Mouse (Mus musculus) MEL (cell line): Measurements from ENCODE around the gene Olfr718-ps1. TPM values are rescaled to one million over a fixed set of nuclear protein-coding genes. Genes with fewer than 3 reads are reported as not detected.

Source experiments
- DNase-seq: peaks from one replicate; pipeline ENCODE4 v3.0.0; 2011; ENCODE audit warnings: low read depth, low spot score
- H3K27ac ChIP-seq: 2 replicates; pipeline ENCODE4 v1.5.1; 2012; ENCODE audit warnings: low read depth, mild to moderate bottlenecking, control low read depth, low read length, moderate library complexity; ENCODE audit not compliant: control insufficient read depth
- H3K27me3 ChIP-seq, 2 experiments: fragments of 150-350 bp in 1 of 2; sonication (generic) in 1 of 2; 2 replicates each; pipeline ENCODE4 v1.6.1; 2012; ENCODE audit warnings: low read length in 2 of 2, mild to moderate bottlenecking in 2 of 2, improper control_type of control experiment in 1 of 2, moderate library complexity in 1 of 2; ENCODE audit not compliant: insufficient read depth in 2 of 2, control insufficient read depth in 1 of 2
- H3K36me3 ChIP-seq, 2 experiments: 2 replicates each; pipeline ENCODE4 v1.6.1; 2012 to 2014; ENCODE audit warnings: low read length in 2 of 2, improper control_type of control experiment in 1 of 2, inconsistent platforms in 1 of 2, mild to moderate bottlenecking in 1 of 2; ENCODE audit not compliant: insufficient read depth in 2 of 2, control insufficient read depth in 1 of 2
- H3K4me1 ChIP-seq, 2 experiments: fragments of 150-350 bp in 1 of 2; sonication (generic) in 1 of 2; 2 replicates each; pipeline ENCODE4 v1.6.1; 2012; ENCODE audit warnings: low read length in 2 of 2, improper control_type of control experiment in 1 of 2, mild to moderate bottlenecking in 1 of 2; ENCODE audit not compliant: insufficient read depth in 2 of 2, control insufficient read depth in 1 of 2
- H3K4me3 ChIP-seq, 2 experiments: fragments of 150-350 bp in 1 of 2; sonication (generic) in 1 of 2; 2 replicates each; pipeline ENCODE4 v1.5.1; 2012; ENCODE audit warnings: low read depth in 2 of 2, low read length in 2 of 2, mild to moderate bottlenecking in 2 of 2, moderate library complexity in 2 of 2, control low read depth in 1 of 2, improper control_type of control experiment in 1 of 2; ENCODE audit not compliant: control insufficient read depth in 1 of 2, insufficient read depth in 1 of 2
- H3K79me2 ChIP-seq: 2 replicates; pipeline ENCODE4 v1.6.1; 2012; ENCODE audit warnings: mild to moderate bottlenecking, low read length, moderate library complexity; ENCODE audit not compliant: control insufficient read depth, poor library complexity, insufficient read depth
- H3K9ac ChIP-seq: 2 replicates; pipeline ENCODE4 v1.6.1; 2012; ENCODE audit warnings: low read depth, mild to moderate bottlenecking, control low read depth, low read length, moderate library complexity; ENCODE audit not compliant: control insufficient read depth, poor library complexity, severe bottlenecking
- H3K9me3 ChIP-seq: fragments of 150-350 bp; sonication (generic); replicated peaks from 2 replicates; pipeline ENCODE4 v1.6.1; 2012; ENCODE audit warnings: mild to moderate bottlenecking, low read length, improper control_type of control experiment, moderate library complexity; ENCODE audit not compliant: insufficient read depth
- CTCF ChIP-seq, 3 experiments: IDR thresholded peaks in 2 of 3; conservative IDR thresholded peaks in 1 of 3; 2 replicates each; pipeline ENCODE4 v1.5.1; 2011 to 2012; ENCODE audit warnings: low read length in 3 of 3, low read depth in 2 of 3, mild to moderate bottlenecking in 2 of 3, improper control_type of control experiment in 1 of 3, inconsistent platforms in 1 of 3, mixed read lengths in 1 of 3, moderate library complexity in 1 of 3; ENCODE audit not compliant: control insufficient read depth in 1 of 3, insufficient read depth in 1 of 3, poor library complexity in 1 of 3, severe bottlenecking in 1 of 3
- ELF1 ChIP-seq: IDR thresholded peaks from 2 replicates; pipeline ENCODE4 v1.6.1; 2014; ENCODE audit warnings: low read depth, mild to moderate bottlenecking, inconsistent platforms, low read length, improper control_type of control experiment, moderate library complexity
- EP300 ChIP-seq, 2 experiments: IDR thresholded peaks; 2 replicates each; pipeline ENCODE4 v1.6.1; 2011; ENCODE audit warnings: improper control_type of control experiment in 2 of 2, low read length in 2 of 2, low read depth in 1 of 2, mild to moderate bottlenecking in 1 of 2
- ETS1 ChIP-seq: IDR thresholded peaks from 2 replicates; pipeline ENCODE4 v1.6.1; 2012; ENCODE audit warnings: low read depth, mild to moderate bottlenecking, inconsistent platforms, low read length, improper control_type of control experiment, moderate library complexity
- GABPA ChIP-seq: IDR thresholded peaks from 2 replicates; pipeline ENCODE4 v1.6.1; 2012; ENCODE audit warnings: low read depth, mild to moderate bottlenecking, inconsistent platforms, low read length, improper control_type of control experiment, moderate library complexity
- GATA1 ChIP-seq: IDR thresholded peaks from 2 replicates; pipeline ENCODE4 v1.6.1; 2011; ENCODE audit warnings: low read depth, low read length, improper control_type of control experiment
- HCFC1 ChIP-seq: IDR thresholded peaks from 2 replicates; pipeline ENCODE4 v1.6.1; 2012; ENCODE audit warnings: low read depth, mild to moderate bottlenecking, inconsistent platforms, low read length, improper control_type of control experiment, moderate library complexity
- JUND ChIP-seq: IDR thresholded peaks from 2 replicates; pipeline ENCODE4 v1.6.1; 2011; ENCODE audit warnings: low read depth, mild to moderate bottlenecking, improper control_type of control experiment, low read length
- MAZ ChIP-seq: IDR thresholded peaks from 2 replicates; pipeline ENCODE4 v1.6.1; 2012; ENCODE audit warnings: low read depth, mild to moderate bottlenecking, inconsistent platforms, low read length, improper control_type of control experiment
- MYB ChIP-seq: IDR thresholded peaks from 2 replicates; pipeline ENCODE4 v1.6.1; 2011; ENCODE audit warnings: mild to moderate bottlenecking, low read depth, low read length, improper control_type of control experiment
- MYC ChIP-seq: IDR thresholded peaks from 2 replicates; pipeline ENCODE4 v1.6.1; 2011; ENCODE audit warnings: low read depth, mild to moderate bottlenecking, low read length, improper control_type of control experiment, moderate library complexity
- NELFE ChIP-seq: IDR thresholded peaks from 2 replicates; pipeline ENCODE4 v1.6.1; 2011; ENCODE audit warnings: low read depth, low read length, improper control_type of control experiment
- NRF1 ChIP-seq: IDR thresholded peaks from 2 replicates; pipeline ENCODE4 v1.6.1; 2014; ENCODE audit warnings: low read depth, mild to moderate bottlenecking, inconsistent platforms, low read length, improper control_type of control experiment, moderate library complexity; ENCODE audit not compliant: poor library complexity, insufficient read depth, severe bottlenecking
- POLR2A ChIP-seq, 2 experiments: IDR thresholded peaks; 2 replicates each; pipeline ENCODE4 v1.6.1; 2011 to 2012; ENCODE audit warnings: low read length in 2 of 2, mild to moderate bottlenecking in 2 of 2, control low read depth in 1 of 2, improper control_type of control experiment in 1 of 2, low read depth in 1 of 2, moderate library complexity in 1 of 2; ENCODE audit not compliant: control insufficient read depth in 1 of 2, insufficient read depth in 1 of 2, poor library complexity in 1 of 2
- POLR2AphosphoS2 ChIP-seq: IDR thresholded peaks from 2 replicates; pipeline ENCODE4 v1.6.1; 2011; ENCODE audit warnings: low read length, improper control_type of control experiment
- RAD21 ChIP-seq: IDR thresholded peaks from 2 replicates; pipeline ENCODE4 v1.6.1; 2011; ENCODE audit warnings: mild to moderate bottlenecking, low read depth, low read length, improper control_type of control experiment
- TBP ChIP-seq: IDR thresholded peaks from 2 replicates; pipeline ENCODE4 v1.8.0; 2011; ENCODE audit warnings: low read depth, low read length, improper control_type of control experiment
- TCF12 ChIP-seq: IDR thresholded peaks from 2 replicates; pipeline ENCODE4 v1.6.1; 2014; ENCODE audit warnings: low read depth, mild to moderate bottlenecking, inconsistent platforms, low read length, improper control_type of control experiment, moderate library complexity
- UBTF ChIP-seq: IDR thresholded peaks from 2 replicates; pipeline ENCODE4 v1.6.1; 2012; ENCODE audit warnings: low read depth, mild to moderate bottlenecking, inconsistent platforms, low read length, improper control_type of control experiment, moderate library complexity, borderline replicate concordance; ENCODE audit not compliant: insufficient read depth
- USF2 ChIP-seq, 2 experiments: IDR thresholded peaks; 2 replicates each; pipeline ENCODE4 v1.6.1; 2011 to 2012; ENCODE audit warnings: improper control_type of control experiment in 2 of 2, low read length in 2 of 2, borderline replicate concordance in 1 of 2, inconsistent platforms in 1 of 2, low read depth in 1 of 2, mild to moderate bottlenecking in 1 of 2; ENCODE audit not compliant: insufficient read depth in 1 of 2
- ZC3H11A ChIP-seq: IDR thresholded peaks from 2 replicates; pipeline ENCODE4 v1.6.1; 2012; ENCODE audit warnings: low read depth, mild to moderate bottlenecking, inconsistent platforms, low read length, improper control_type of control experiment
- ZKSCAN1 ChIP-seq: IDR thresholded peaks from 2 replicates; pipeline ENCODE4 v1.6.1; 2012; ENCODE audit warnings: low read depth, mild to moderate bottlenecking, inconsistent platforms, low read length, improper control_type of control experiment, moderate library complexity
- ZMIZ1 ChIP-seq: IDR thresholded peaks from 2 replicates; pipeline ENCODE4 v1.6.1; 2012; ENCODE audit warnings: low read depth, mild to moderate bottlenecking, inconsistent platforms, low read length, improper control_type of control experiment, moderate library complexity
- ZNF384 ChIP-seq: IDR thresholded peaks from 2 replicates; pipeline ENCODE4 v1.6.1; 2012; ENCODE audit warnings: low read depth, mild to moderate bottlenecking, inconsistent platforms, low read length, improper control_type of control experiment
- polyA plus RNA-seq, 2 experiments: library from polyadenylated mRNA; stranded (reverse) in 1 of 2; unstranded in 1 of 2; fragments of >175 nt in 1 of 2; fragments of >200 nt in 1 of 2; gene quantifications; 2 replicates each; pipeline versions ENCODE4 v1.2.1 to v1.2.4; 2012; ENCODE audit warnings: low replicate concordance in 2 of 2, low read depth in 1 of 2; ENCODE audit not compliant: insufficient read length in 2 of 2, insufficient read depth in 1 of 2, missing spikeins in 1 of 2
- total RNA-seq: library from RNA; depleted of rRNA; stranded (reverse); fragments of 300-350 nt; gene quantifications from 2 replicates; pipeline ENCODE4 v1.2.3, GENCODE M21; 2012

The Olfr718-ps1 gene
- total and polyA plus RNA-seq, 3 experiments = 0.01 TPM; not detected in 2

DNA sequence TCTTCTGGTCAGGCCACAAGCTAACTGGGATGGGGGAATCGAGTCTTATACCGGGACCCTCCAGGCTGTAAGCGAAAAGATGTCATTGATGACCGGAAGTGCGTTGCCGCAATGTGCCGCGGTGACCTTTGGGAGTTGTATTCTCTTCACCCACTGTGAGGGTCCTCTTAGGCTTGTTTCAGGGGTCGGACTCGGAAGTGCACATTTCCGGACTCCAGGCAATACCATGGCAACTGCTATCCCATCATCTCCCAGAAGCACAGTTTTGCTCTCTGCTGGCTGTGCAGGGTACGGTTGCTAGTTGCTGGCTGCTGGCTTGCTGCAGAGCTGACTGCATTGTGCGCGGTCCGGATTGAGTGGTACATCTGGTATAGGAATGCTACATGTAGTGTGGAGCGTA is 18.3 kb downstream of the Olfr718-ps1 start:
- no peak for DNase-seq
- H3K9ac ChIP-seq = no peak overlapping the region
- no peak overlapping the region for H3K27ac ChIP-seq
- H3K4me1 ChIP-seq = peaks cover 2 to 8% of the 10 kb centered on the region in 2 experiments; a peak in 2 of 4 replicates
- H3K79me2 ChIP-seq = no peaks in the 10 kb centered on the region
- no peaks in the 10 kb centered on the region for H3K9me3 ChIP-seq
- TF ChIP-seq UBTF = no peak
- TF ChIP-seq USF2 (IDR thresholded peaks at IDR 0.05; ENCODE audit: borderline replicate concordance in 1 of 2, insufficient read depth in 1 of 2, low read depth in 1 of 2, low read length in 2 of 2) = no peak
- TF ChIP-seq ZNF384 = no peak
- TF ChIP-seq ZMIZ1 = no peak
- no peak for TF ChIP-seq ZKSCAN1
- TF ChIP-seq EP300 (IDR thresholded peaks at IDR 0.05; ENCODE audit: low read depth in 1 of 2, low read length in 2 of 2) = no peak
- no peak for TF ChIP-seq POLR2A (IDR thresholded peaks at IDR 0.05; ENCODE audit: control insufficient read depth in 1 of 2, insufficient read depth in 1 of 2, low read depth in 1 of 2, low read length in 2 of 2, poor library complexity in 1 of 2)
- no peak for TF ChIP-seq NRF1
- TF ChIP-seq ZC3H11A = no peak
- no peak for TF ChIP-seq GABPA
- TF ChIP-seq HCFC1 = no peak
- TF ChIP-seq GATA1 = no peak
- no peak for TF ChIP-seq NELFE
- no peak for TF ChIP-seq MYC
- TF ChIP-seq MAZ = no peak
- TF ChIP-seq MYB = no peak
- no peak for TF ChIP-seq CTCF (IDR thresholded peaks at IDR 0.05 in 2 of 3, conservative IDR thresholded peaks at IDR 0.05 in 1 of 3; ENCODE audit: control insufficient read depth in 1 of 3, insufficient read depth in 1 of 3, low read depth in 2 of 3, low read length in 3 of 3, poor library complexity in 1 of 3, severe bottlenecking in 1 of 3)
- no peak for TF ChIP-seq RAD21
- peaks cover 0 to 6% of the 10 kb centered on the region in 2 experiments; a peak in 2 of 4 replicates for H3K36me3 ChIP-seq
- H3K27me3 ChIP-seq = peaks cover 12 to 17% of the 10 kb centered on the region in 2 experiments
- no peak overlapping the region for H3K4me3 ChIP-seq

DNA sequence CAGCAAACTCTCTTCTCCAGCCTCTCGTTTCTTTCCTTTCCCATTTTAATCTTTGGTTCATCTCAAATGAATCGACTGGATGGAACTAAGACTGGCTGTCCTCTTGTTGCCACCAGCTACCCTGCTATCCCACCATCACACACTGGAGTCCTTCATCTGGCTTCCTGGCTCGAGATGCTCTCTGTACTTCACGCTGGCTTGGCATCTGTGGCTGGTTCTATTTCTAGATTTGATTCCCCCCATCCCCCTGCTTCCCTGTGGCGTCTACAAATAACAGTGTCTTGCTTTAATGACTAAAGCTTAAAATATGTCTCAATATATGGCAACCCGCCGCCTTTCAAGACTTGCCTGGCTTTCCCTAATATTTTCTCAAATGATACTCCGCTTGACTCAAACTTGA is 19.5 kb downstream of the Olfr718-ps1 start:
- Histone ChIP-seq H3K9me3 (no peaks in the 10 kb centered on the region), H3K79me2 (no peaks in the 10 kb centered on the region), H3K9ac (no peak overlapping the region), H3K36me3 (peaks cover 0 to 6% of the 10 kb centered on the region in 2 experiments; a peak in 2 of 4 replicates), H3K27ac (no peak overlapping the region), H3K4me3 (no peak overlapping the region), H3K4me1 (peaks cover 2 to 5% of the 10 kb centered on the region in 2 experiments; a peak in 2 of 4 replicates), H3K27me3 (peaks cover 15 to 18% of the 10 kb centered on the region in 2 experiments)
- TF ChIP-seq NRF1 (no peak), POLR2AphosphoS2 (no peak), MYB (no peak), GABPA (no peak), ETS1 (no peak), POLR2A (IDR thresholded peaks at IDR 0.05; ENCODE audit: control insufficient read depth in 1 of 2, insufficient read depth in 1 of 2, low read depth in 1 of 2, low read length in 2 of 2, poor library complexity in 1 of 2) (no peak), RAD21 (no peak), TCF12 (no peak), MAZ (no peak), ZC3H11A (no peak), ELF1 (no peak), TBP (no peak), JUND (no peak), HCFC1 (no peak), ZMIZ1 (no peak)
- no peak for DNase-seq
